Mouse (Mus musculus) heart, postnatal 0 days (tissue): ENCODE measurements around the gene Shc3. TPM values are rescaled to one million over a fixed set of nuclear protein-coding genes. Genes with fewer than 3 reads are reported as not detected.

Experiments
- ATAC-seq: fragments of 200-750 bp; cut with Nextera tagmentation; 2 replicates; pipeline ENCODE4 v1.8.0; 2017; ENCODE audit warnings: low read depth, moderate number of reproducible peaks, moderate library complexity; ENCODE audit not compliant: insufficient read depth
- DNase-seq: peaks from one replicate; pipeline ENCODE4 v3.0.0-alpha.2; 2016; ENCODE audit warnings: low spot score
- H3K27ac ChIP-seq: fragments of 300-500 bp; sonication (generic); 2 replicates; pipeline ENCODE4 v1.5.1; 2014; ENCODE audit warnings: low read depth, mild to moderate bottlenecking
- H3K27me3 ChIP-seq: fragments of 300-500 bp; sonication (generic); 2 replicates; pipeline ENCODE4 v1.6.1; 2014; ENCODE audit warnings: low read length, mixed read lengths; ENCODE audit not compliant: control insufficient read depth, insufficient read depth
- H3K36me3 ChIP-seq: fragments of 300-500 bp; sonication (generic); replicated peaks from 2 replicates; pipeline ENCODE4 v1.6.1; 2014; ENCODE audit warnings: low read length, mixed read lengths; ENCODE audit not compliant: control insufficient read depth, insufficient read depth
- H3K4me1 ChIP-seq: fragments of 300-500 bp; sonication (generic); 2 replicates; pipeline ENCODE4 v1.6.1; 2014; ENCODE audit warnings: antibody characterized with exemption; ENCODE audit not compliant: control insufficient read depth, insufficient read depth
- H3K4me2 ChIP-seq: fragments of 300-500 bp; sonication (generic); 2 replicates; pipeline ENCODE4 v1.6.1; 2014; ENCODE audit warnings: low read depth, mild to moderate bottlenecking, low read length, moderate library complexity
- H3K4me3 ChIP-seq: fragments of 300-500 bp; sonication (generic); 2 replicates; pipeline ENCODE4 v1.5.1; 2014; ENCODE audit warnings: low read depth, low read length
- H3K9ac ChIP-seq: fragments of 300-500 bp; sonication (generic); replicated peaks from 2 replicates; pipeline ENCODE4 v1.6.1; 2014; ENCODE audit warnings: low read depth, low read length, mixed read lengths
- H3K9me3 ChIP-seq: fragments of 300-500 bp; sonication (generic); replicated peaks from 2 replicates; pipeline ENCODE4 v1.6.1; 2016; ENCODE audit warnings: low read length; ENCODE audit not compliant: control insufficient read depth
- CTCF ChIP-seq: IDR thresholded peaks from 2 replicates; pipeline ENCODE4 v1.5.1; 2016; ENCODE audit warnings: antibody characterized with exemption, control low read depth, low read depth
- EP300 ChIP-seq: IDR thresholded peaks from 2 replicates; pipeline ENCODE4 v1.6.1; 2016; ENCODE audit warnings: antibody characterized with exemption, low read depth
- WGBS: fragments of 180-500 bp; shearing (Covaris S2); extraction: QIAGEN DNeasy Blood & Tissue Kit; methylation state at CpG from one replicate; pipeline ENCODE4 v1.1.7; 2014; 5-methylcytosine and 5-hydroxymethylcytosine counted together
- polyA plus RNA-seq: library from polyadenylated mRNA; unstranded; fragments of >200 nt; fragmentation: Nextera tagmentation; extraction: Ambion mirVana; gene quantifications from 2 replicates; pipeline ENCODE4 v1.2.1, GENCODE M21; 2015
- total RNA-seq: library from RNA; depleted of rRNA; stranded (reverse); fragments of >200 nt; gene quantifications from 2 replicates; pipeline ENCODE4 v1.2.3, GENCODE M21; 2014; ENCODE audit warnings: low replicate concordance; rRNA removed

Shc3 gene
- total and polyA plus RNA-seq, 2 experiments from 2014 or later, result 0.12 to 2.1 TPM

GRCm38 (mm10) chr13:51391359-51391916 is 177.8 kb downstream of the Shc3 start:
- no peak overlapping the region for H3K9ac ChIP-seq
- WGBS, result 74% methylated on average over 6 of the region's 6 CpGs
- no peaks in the 10 kb centered on the region for H3K36me3 ChIP-seq
- H3K4me2 ChIP-seq, result no peak overlapping the region
- no peak overlapping the region for H3K27ac ChIP-seq
- H3K27me3 ChIP-seq, result no peaks in the 10 kb centered on the region
- H3K4me3 ChIP-seq, result no peak overlapping the region
- H3K4me1 ChIP-seq, result no peaks in the 10 kb centered on the region
- DNase-seq, result no peak
- ATAC-seq, result no peak
- TF ChIP-seq EP300 (no peak), CTCF (no peak)
- H3K9me3 ChIP-seq, result no peaks in the 10 kb centered on the region; the same call in 1 of the 2 replicates

GRCm38 (mm10) chr13:51390398-51390797 is 178.8 kb downstream of the Shc3 start:
- Histone ChIP-seq H3K4me3 (no peak overlapping the region), H3K4me2 (no peak overlapping the region), H3K27ac (no peak overlapping the region), H3K4me1 (no peaks in the 10 kb centered on the region), H3K36me3 (no peaks in the 10 kb centered on the region), H3K9me3 (no peaks in the 10 kb centered on the region; the same call in 1 of the 2 replicates), H3K27me3 (no peaks in the 10 kb centered on the region), H3K9ac (no peak overlapping the region)
- 58% methylated on average over 4 of the region's 4 CpGs for WGBS
- ATAC-seq (no peak), DNase-seq (no peak)
- TF ChIP-seq CTCF (no peak), EP300 (no peak)

- TF ChIP-seq CTCF (no peak), EP300 (no peak)
- WGBS, result 15% methylated on average over 4 of the region's 4 CpGs
- no peaks in the 10 kb centered on the region for H3K4me1 ChIP-seq
- no peak overlapping the region for H3K27ac ChIP-seq
- no peaks in the 10 kb centered on the region for H3K36me3 ChIP-seq
- DNase-seq (no peak), ATAC-seq (no peak)
- no peaks in the 10 kb centered on the region for H3K9me3 ChIP-seq
- no peak overlapping the region for H3K9ac ChIP-seq
- H3K4me3 ChIP-seq, result no peak overlapping the region
- no peaks in the 10 kb centered on the region for H3K27me3 ChIP-seq
- H3K4me2 ChIP-seq, result no peak overlapping the region
Observed at GRCm38 (mm10) chr13:51387908-51388307, 181.3 kb downstream of the Shc3 start.

GRCm38 (mm10) chr13:51384899-51385298 is 184.3 kb downstream of the Shc3 start:
- ATAC-seq, result no peak
- Histone ChIP-seq H3K4me1 (no peaks in the 10 kb centered on the region), H3K9ac (no peak overlapping the region), H3K9me3 (no peaks in the 10 kb centered on the region), H3K4me3 (no peak overlapping the region), H3K4me2 (no peak overlapping the region), H3K36me3 (no peaks in the 10 kb centered on the region), H3K27me3 (no peaks in the 10 kb centered on the region), H3K27ac (no peak overlapping the region)
- TF ChIP-seq EP300 (no peak), CTCF (no peak)
- WGBS, result 79% methylated on average over 2 of the region's 2 CpGs
- DNase-seq, result no peak

GRCm38 (mm10) chr13:51381498-51381897 is 187.7 kb downstream of the Shc3 start:
- H3K9ac ChIP-seq, result no peak overlapping the region
- no peaks in the 10 kb centered on the region for H3K9me3 ChIP-seq
- H3K27me3 ChIP-seq, result no peaks in the 10 kb centered on the region
- no peak for ATAC-seq
- H3K27ac ChIP-seq, result no peak overlapping the region
- peaks cover 17% of the 10 kb centered on the region for H3K4me1 ChIP-seq
- TF ChIP-seq CTCF (no peak), EP300 (no peak)
- DNase-seq, result no peak
- H3K4me2 ChIP-seq, result no peak overlapping the region
- 89% methylated on average over 6 of the region's 6 CpGs for WGBS
- no peak overlapping the region for H3K4me3 ChIP-seq
- H3K36me3 ChIP-seq, result no peaks in the 10 kb centered on the region

Other genes starting within 250 kb of the Shc3 start
- 20.0 and 25.8 TPM in 2 replicates for gene S1pr3, start 160.8 kb downstream of the Shc3 start, total RNA-seq
- 15.1 and 15.6 TPM in 2 replicates for gene S1pr3, start 160.8 kb downstream of the Shc3 start, polyA plus RNA-seq
- 199 and 228 TPM in 2 replicates for gene Cks2, start 75.8 kb upstream of the Shc3 start, total RNA-seq
- 101 and 105 TPM in 2 replicates for gene Cks2, start 75.8 kb upstream of the Shc3 start, polyA plus RNA-seq
- gene Secisbp2, start 82.3 kb upstream of the Shc3 start, total RNA-seq, result 15.1 and 29.8 TPM in 2 replicates
- gene Secisbp2, start 82.3 kb upstream of the Shc3 start, polyA plus RNA-seq, result 23.9 and 27.7 TPM in 2 replicates
- 11.6 and 12.6 TPM in 2 replicates for gene Sema4d, start 224.3 kb upstream of the Shc3 start, total RNA-seq
- 16.7 and 18.2 TPM in 2 replicates for gene Sema4d, start 224.3 kb upstream of the Shc3 start, polyA plus RNA-seq